Mouse (Mus musculus) mesoderm, embryonic 11.5 days (tissue): ENCODE results near the gene Tnfaip8l3.
"Not testable (repeated sequence)": the region's sequence is repeated elsewhere in the genome, so short reads cannot be mapped to it uniquely, and the experiment has no call there.

Experiments used
- DNase-seq: peaks from one replicate; pipeline ENCODE4 v3.0.0-alpha.2; 2012; ENCODE audit warnings: low read depth, low spot score

Gene Tnfaip8l3

GRCm38 (mm10) chr9:54068032-54068649 is at the start of gene Tnfaip8l3:
Gene Tnfaip8l3, minus strand, starts transcription at chr9:54068388.
- DNase-seq, result peak; percentile 36

GRCm38 (mm10) chr9:54112726-54113125 is 44.5 kb upstream of the Tnfaip8l3 start:
- peak; percentile 3 for DNase-seq

- no peak for DNase-seq
Measured at GRCm38 (mm10) chr9:54098636-54099035, 30.4 kb upstream of the Tnfaip8l3 start.

- DNase-seq, result no peak
Measured at GRCm38 (mm10) chr9:54097091-54097490, 28.9 kb upstream of the Tnfaip8l3 start.

- DNase-seq, result no peak
Measured at GRCm38 (mm10) chr9:54084245-54084644, 16.1 kb upstream of the Tnfaip8l3 start.

- no peak for DNase-seq
Measured at GRCm38 (mm10) chr9:54077740-54078139, 9.6 kb upstream of the Tnfaip8l3 start.

- DNase-seq, result no peak
Measured at GRCm38 (mm10) chr9:54074901-54075300, 6.7 kb upstream of the Tnfaip8l3 start.

- no peak for DNase-seq
Measured at GRCm38 (mm10) chr9:54073688-54074087, 5.5 kb upstream of the Tnfaip8l3 start.

- DNase-seq, result no peak
Measured at GRCm38 (mm10) chr9:54071474-54072095, 3.4 kb upstream of the Tnfaip8l3 start.

GRCm38 (mm10) chr9:54069204-54069603 is 1.0 kb upstream of the Tnfaip8l3 start:
- DNase-seq, result no peak

GRCm38 (mm10) chr9:54068777-54069176 is 589 bp upstream of the Tnfaip8l3 start:
- DNase-seq, result peak; percentile 43

GRCm38 (mm10) chr9:54067642-54068031 is 551 bp downstream of the Tnfaip8l3 start:
- peak; percentile 5 for DNase-seq

GRCm38 (mm10) chr9:54064836-54065235 is 3.4 kb downstream of the Tnfaip8l3 start:
- no peak for DNase-seq

GRCm38 (mm10) chr9:54063655-54064054 is 4.5 kb downstream of the Tnfaip8l3 start:
- DNase-seq, result no peak

- DNase-seq, result no peak
Measured at GRCm38 (mm10) chr9:54061666-54062065, 6.5 kb downstream of the Tnfaip8l3 start.

- DNase-seq, result no peak
Measured at GRCm38 (mm10) chr9:54051298-54052068, 16.7 kb downstream of the Tnfaip8l3 start.

GRCm38 (mm10) chr9:54048978-54049377 is 19.2 kb downstream of the Tnfaip8l3 start:
- DNase-seq, result no peak

GRCm38 (mm10) chr9:54043067-54043466 is 25.1 kb downstream of the Tnfaip8l3 start:
- no peak for DNase-seq

- no peak for DNase-seq
Measured at GRCm38 (mm10) chr9:54037717-54038116, 30.5 kb downstream of the Tnfaip8l3 start.

- DNase-seq, result no peak
Measured at GRCm38 (mm10) chr9:54034691-54035090, 33.5 kb downstream of the Tnfaip8l3 start.

GRCm38 (mm10) chr9:54022795-54023194 is 45.4 kb downstream of the Tnfaip8l3 start:
- DNase-seq, result peak; percentile 5

GRCm38 (mm10) chr9:53994528-53994927 is 73.7 kb downstream of the Tnfaip8l3 start:
- DNase-seq, result no peak

- DNase-seq, result not testable (repeated sequence)
Measured at GRCm38 (mm10) chr9:53992567-53992966, 75.6 kb downstream of the Tnfaip8l3 start.
